Mouse (Mus musculus) forebrain, embryonic 13.5 days (tissue): ENCODE data around the gene H2al1i. TPM values are rescaled to one million over a fixed set of nuclear protein-coding genes. Genes with fewer than 3 reads are reported as not detected.
"Not testable (repeated sequence)": the region's sequence is repeated elsewhere in the genome, so short reads cannot be mapped to it uniquely, and the experiment has no call there.

Source experiments
- ATAC-seq: fragments of 200-750 bp; cut with Nextera tagmentation; 2 replicates; pipeline ENCODE4 v1.8.0; 2017
- H3K27ac ChIP-seq: fragments of 300-500 bp; sonication (generic); 2 replicates; pipeline ENCODE4 v1.5.1; 2015; ENCODE audit warnings: inconsistent platforms, mild to moderate bottlenecking, moderate library complexity
- H3K27me3 ChIP-seq: fragments of 300-500 bp; sonication (generic); 2 replicates; pipeline ENCODE4 v1.6.1; 2015; ENCODE audit warnings: mild to moderate bottlenecking, inconsistent platforms
- H3K36me3 ChIP-seq: fragments of 300-500 bp; sonication (generic); 2 replicates; pipeline ENCODE4 v1.6.1; 2015; ENCODE audit warnings: mild to moderate bottlenecking, inconsistent platforms; ENCODE audit not compliant: poor library complexity, severe bottlenecking
- H3K4me1 ChIP-seq: fragments of 300-500 bp; sonication (generic); 2 replicates; pipeline ENCODE4 v1.6.1; 2015; ENCODE audit warnings: inconsistent platforms
- H3K4me2 ChIP-seq: fragments of 300-500 bp; sonication (generic); 2 replicates; pipeline ENCODE4 v1.6.1; 2015; ENCODE audit warnings: inconsistent platforms, mild to moderate bottlenecking, moderate library complexity
- H3K4me3 ChIP-seq: fragments of 300-500 bp; sonication (generic); 2 replicates; pipeline ENCODE4 v1.5.1; 2015; ENCODE audit warnings: mild to moderate bottlenecking, inconsistent platforms
- H3K9ac ChIP-seq: fragments of 300-500 bp; sonication (generic); 2 replicates; pipeline ENCODE4 v1.6.1; 2015; ENCODE audit warnings: mild to moderate bottlenecking, inconsistent platforms
- H3K9me3 ChIP-seq: fragments of 300-500 bp; sonication (generic); replicated peaks from 2 replicates; pipeline ENCODE4 v1.6.1; 2016; ENCODE audit warnings: inconsistent platforms
- WGBS: fragments of 180-500 bp; shearing (Covaris S2); methylation state at CpG from one replicate; pipeline ENCODE4 v1.1.7; 2015; 5-methylcytosine and 5-hydroxymethylcytosine counted together
- polyA plus RNA-seq: library from polyadenylated mRNA; unstranded; fragments of >200 nt; fragmentation: Nextera tagmentation; extraction: Ambion mirVana; gene quantifications from 2 replicates; pipeline ENCODE4 v1.2.1, GENCODE M21; 2015

H2al1i gene
- not detected in 2 replicates for polyA plus RNA-seq

DNA sequence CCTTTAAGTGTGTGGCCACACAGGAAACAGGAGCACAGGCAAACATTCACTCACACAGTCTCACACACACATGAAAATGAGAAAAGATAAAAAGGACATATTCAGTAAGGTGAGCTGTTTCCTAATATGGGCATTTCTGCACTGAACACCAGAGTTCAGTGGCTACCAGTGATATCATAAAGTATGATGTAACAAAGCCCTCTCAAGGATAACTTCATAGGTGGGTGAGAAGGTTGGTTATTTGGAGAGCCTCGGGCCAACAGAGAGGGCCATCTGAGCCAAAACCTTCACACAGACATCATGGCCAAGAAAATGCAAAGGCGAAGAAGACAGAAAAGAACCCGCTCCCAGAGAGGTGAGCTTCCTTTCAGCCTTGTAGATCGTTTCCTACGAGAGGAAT is at the start of gene H2al1i:
H2al1i (plus strand) TSS at position 301 of the 400 bp plus-strand sequence.
- H3K4me2 ChIP-seq, H3K9ac ChIP-seq, ATAC-seq, H3K36me3 ChIP-seq, H3K27ac ChIP-seq, H3K4me1 ChIP-seq, H3K4me3 ChIP-seq, H3K9me3 ChIP-seq, H3K27me3 ChIP-seq: not testable (repeated sequence)
- no CpG with 5 or more reads among the region's 5 CpGs for WGBS

DNA sequence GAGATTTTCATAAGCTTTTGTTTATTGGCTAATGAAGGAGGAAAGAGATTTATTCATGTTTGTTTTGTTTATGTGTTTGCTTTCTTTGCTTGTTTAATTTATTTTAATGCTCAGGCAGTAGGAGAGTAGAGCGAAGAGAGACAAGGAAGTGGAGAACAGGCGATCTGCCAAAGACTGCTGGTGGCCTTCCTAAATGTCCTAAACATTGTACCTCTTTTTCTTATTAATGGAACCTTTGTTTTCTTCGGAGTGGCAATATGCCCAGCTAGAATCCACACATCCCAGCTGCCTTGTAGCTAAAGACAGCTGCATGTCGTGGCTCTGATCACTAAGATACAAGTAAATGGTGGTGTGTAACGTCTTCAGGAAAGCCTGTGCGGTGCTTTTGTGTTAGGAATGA is 47.4 kb upstream of the H2al1i start:
- no peak overlapping the region for H3K27ac ChIP-seq
- H3K4me3 ChIP-seq = no peak overlapping the region
- no peaks in the 10 kb centered on the region for H3K36me3 ChIP-seq
- no peak overlapping the region for H3K4me2 ChIP-seq
- 75% methylated on average over 6 of the region's 6 CpGs for WGBS
- no peaks in the 10 kb centered on the region; the same call in 1 of the 2 replicates for H3K27me3 ChIP-seq
- H3K9me3 ChIP-seq = no peaks in the 10 kb centered on the region
- H3K9ac ChIP-seq = no peak overlapping the region
- ATAC-seq = no peak
- H3K4me1 ChIP-seq = no peaks in the 10 kb centered on the region

DNA sequence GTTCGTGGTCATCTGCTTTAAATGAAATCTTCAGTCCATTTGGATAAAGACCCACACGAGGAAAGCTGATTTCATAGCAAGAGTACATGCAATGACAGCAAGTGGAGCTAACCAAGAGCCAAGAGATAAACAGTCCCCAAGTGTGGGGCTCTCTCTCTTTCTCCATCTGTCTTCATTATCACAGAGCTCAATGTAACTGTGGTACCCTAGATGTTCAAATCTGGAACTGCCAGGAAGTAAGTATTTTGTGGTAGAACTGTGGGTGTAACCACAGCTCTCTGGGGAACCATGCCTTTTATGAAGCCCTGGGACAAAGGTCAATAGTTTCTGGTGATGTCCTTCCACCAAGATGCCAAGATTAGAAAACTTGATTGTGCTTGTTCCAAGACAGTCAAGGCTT is 43.7 kb upstream of the H2al1i start:
- no peak overlapping the region for H3K27ac ChIP-seq
- no peak overlapping the region for H3K9ac ChIP-seq
- 79% methylated on average over 2 of the region's 2 CpGs for WGBS
- H3K9me3 ChIP-seq = no peaks in the 10 kb centered on the region
- H3K4me2 ChIP-seq = no peak overlapping the region
- no peaks in the 10 kb centered on the region; the same call in 1 of the 2 replicates for H3K27me3 ChIP-seq
- no peaks in the 10 kb centered on the region for H3K4me1 ChIP-seq
- H3K36me3 ChIP-seq = no peaks in the 10 kb centered on the region
- no peak overlapping the region for H3K4me3 ChIP-seq
- no peak for ATAC-seq

DNA sequence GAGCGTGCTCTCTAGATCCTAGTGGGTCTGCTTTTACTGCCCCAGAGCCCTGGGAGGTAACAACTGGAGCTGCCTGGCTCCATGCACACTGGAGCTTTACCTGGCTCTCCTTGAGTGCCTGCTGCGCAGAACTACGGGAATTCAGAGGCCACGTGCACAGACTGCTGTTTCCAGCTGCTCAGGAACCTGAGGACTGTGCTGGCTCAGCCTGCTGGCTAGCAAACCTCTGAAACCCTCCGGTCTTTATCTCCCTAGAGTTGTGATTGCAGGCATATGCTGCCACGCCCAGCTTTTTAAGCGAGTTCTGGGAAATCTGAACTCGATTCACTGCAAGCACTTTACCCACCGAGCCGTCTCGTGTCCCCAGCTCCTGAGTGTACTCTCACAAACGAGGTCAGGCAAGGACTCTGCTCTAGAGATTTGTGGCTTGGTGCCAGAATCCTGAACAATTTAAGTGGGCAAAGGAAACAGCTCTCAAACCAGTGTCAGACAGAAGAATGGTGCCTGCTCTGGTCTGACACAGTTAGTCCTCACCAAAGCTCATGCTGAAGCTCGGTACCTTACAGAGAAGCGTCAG is 36.1 kb upstream of the H2al1i start:
- Histone ChIP-seq H3K9me3 (no peaks in the 10 kb centered on the region), H3K4me1 (no peaks in the 10 kb centered on the region), H3K4me2 (no peak overlapping the region), H3K9ac (no peak overlapping the region), H3K36me3 (no peaks in the 10 kb centered on the region), H3K27ac (no peak overlapping the region), H3K4me3 (no peak overlapping the region), H3K27me3 (no peaks in the 10 kb centered on the region)
- 75% methylated on average over 14 of the region's 14 CpGs for WGBS
- ATAC-seq = no peak

DNA sequence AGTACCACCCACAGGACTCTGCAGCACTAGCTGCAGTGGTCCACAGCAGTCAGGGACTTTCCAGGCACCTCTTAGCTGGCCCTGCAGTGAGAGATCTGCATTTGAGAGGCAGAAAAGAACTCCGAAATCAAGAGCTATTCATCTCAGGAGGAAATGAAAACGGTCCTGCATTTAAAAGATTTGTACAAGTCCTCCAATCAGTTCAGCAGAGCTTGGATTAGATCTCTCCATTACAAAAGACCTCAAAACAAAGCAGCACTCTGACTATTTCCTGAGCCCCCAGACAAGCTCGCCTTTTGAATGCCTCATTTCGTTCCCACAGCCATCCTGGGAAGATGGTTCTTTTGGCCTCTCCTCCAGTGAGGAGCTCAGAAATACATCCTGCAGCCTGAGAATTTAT is 35.2 kb upstream of the H2al1i start:
- Histone ChIP-seq H3K27me3 (no peaks in the 10 kb centered on the region), H3K9me3 (no peaks in the 10 kb centered on the region), H3K27ac (no peak overlapping the region), H3K4me2 (no peak overlapping the region), H3K9ac (no peak overlapping the region), H3K4me1 (no peaks in the 10 kb centered on the region), H3K36me3 (no peaks in the 10 kb centered on the region), H3K4me3 (no peak overlapping the region)
- 38% methylated on average over 4 of the region's 4 CpGs for WGBS
- ATAC-seq = no peak

DNA sequence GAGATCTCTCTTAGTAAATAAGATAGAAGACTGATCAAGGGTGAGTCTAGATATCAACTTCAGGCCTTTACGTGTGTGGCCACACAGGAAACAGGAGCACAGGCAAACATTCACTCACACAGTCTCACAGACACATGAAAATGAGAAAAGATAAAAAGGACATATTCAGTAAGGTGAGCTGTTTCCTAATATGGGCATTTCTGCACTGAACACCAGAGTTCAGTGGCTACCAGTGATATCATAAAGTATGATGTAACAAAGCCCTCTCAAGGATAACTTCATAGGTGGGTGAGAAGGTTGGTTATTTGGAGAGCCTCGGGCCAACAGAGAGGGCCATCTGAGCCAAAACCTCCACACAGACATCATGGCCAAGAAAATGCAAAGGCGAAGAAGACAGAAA is 25.5 kb upstream of the H2al1i start, which contains the start of gene H2al1a:
H2al1a (plus strand) TSS at position 301 of the 400 bp plus-strand sequence.
- H3K9ac ChIP-seq, H3K4me2 ChIP-seq, H3K4me3 ChIP-seq, H3K27ac ChIP-seq, H3K9me3 ChIP-seq, H3K36me3 ChIP-seq, ATAC-seq, H3K27me3 ChIP-seq, H3K4me1 ChIP-seq: not testable (repeated sequence)
- no CpG with 5 or more reads among the region's 3 CpGs for WGBS

DNA sequence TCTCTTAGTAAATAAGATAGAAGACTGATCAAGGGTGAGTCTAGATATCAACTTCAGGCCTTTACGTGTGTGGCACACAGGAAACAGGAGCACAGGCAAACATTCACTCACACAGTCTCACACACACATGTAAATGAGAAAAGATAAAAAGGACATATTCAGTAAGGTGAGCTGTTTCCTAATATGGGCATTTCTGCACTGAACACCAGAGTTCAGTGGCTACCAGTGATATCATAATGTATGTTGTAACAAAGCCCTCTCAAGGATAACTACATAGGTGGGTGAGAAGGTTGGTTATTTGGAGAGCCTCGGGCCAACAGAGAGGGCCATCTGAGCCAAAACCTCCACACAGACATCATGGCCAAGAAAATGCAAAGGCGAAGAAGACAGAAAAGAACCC is 22.3 kb upstream of the H2al1i start, which contains the start of gene H2al1b:
H2al1b (plus strand) TSS at position 301 of the 400 bp plus-strand sequence.
- WGBS = 90% methylated on average over 1 of the region's 3 CpGs
- not testable (repeated sequence) for H3K4me2 ChIP-seq, ATAC-seq, H3K9me3 ChIP-seq, H3K27ac ChIP-seq, H3K4me3 ChIP-seq, H3K36me3 ChIP-seq, H3K4me1 ChIP-seq, H3K27me3 ChIP-seq, H3K9ac ChIP-seq

DNA sequence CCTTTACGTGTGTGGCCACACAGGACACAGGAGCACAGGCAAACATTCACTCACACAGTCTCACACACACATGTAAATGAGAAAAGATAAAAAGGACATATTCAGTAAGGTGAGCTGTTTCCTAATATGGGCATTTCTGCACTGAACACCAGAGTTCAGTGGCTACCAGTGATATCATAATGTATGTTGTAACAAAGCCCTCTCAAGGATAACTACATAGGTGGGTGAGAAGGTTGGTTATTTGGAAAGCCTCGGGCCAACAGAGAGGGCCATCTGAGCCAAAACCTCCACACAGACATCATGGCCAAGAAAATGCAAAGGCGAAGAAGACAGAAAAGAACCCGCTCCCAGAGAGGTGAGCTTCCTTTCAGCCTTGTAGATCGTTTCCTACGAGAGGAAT is 19.1 kb upstream of the H2al1i start, which contains the start of gene H2al1c:
H2al1c (plus strand) TSS at position 301 of the 400 bp plus-strand sequence.
- H3K27me3 ChIP-seq, H3K4me3 ChIP-seq, H3K9me3 ChIP-seq, H3K9ac ChIP-seq, H3K27ac ChIP-seq, H3K4me1 ChIP-seq, H3K36me3 ChIP-seq, ATAC-seq, H3K4me2 ChIP-seq: not testable (repeated sequence)
- 82% methylated on average over 1 of the region's 6 CpGs for WGBS

DNA sequence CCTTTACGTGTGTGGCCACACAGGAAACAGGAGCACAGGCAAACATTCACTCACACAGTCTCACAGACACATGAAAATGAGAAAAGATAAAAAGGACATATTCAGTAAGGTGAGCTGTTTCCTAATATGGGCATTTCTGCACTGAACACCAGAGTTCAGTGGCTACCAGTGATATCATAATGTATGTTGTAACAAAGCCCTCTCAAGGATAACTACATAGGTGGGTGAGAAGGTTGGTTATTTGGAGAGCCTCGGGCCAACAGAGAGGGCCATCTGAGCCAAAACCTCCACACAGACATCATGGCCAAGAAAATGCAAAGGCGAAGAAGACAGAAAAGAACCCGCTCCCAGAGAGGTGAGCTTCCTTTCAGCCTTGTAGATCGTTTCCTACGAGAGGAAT is 15.9 kb upstream of the H2al1i start, which contains the start of gene H2al1d:
H2al1d (plus strand) TSS at position 301 of the 400 bp plus-strand sequence.
- not testable (repeated sequence) for H3K9me3 ChIP-seq, H3K4me2 ChIP-seq, H3K4me3 ChIP-seq, H3K9ac ChIP-seq, H3K36me3 ChIP-seq, H3K27me3 ChIP-seq, H3K4me1 ChIP-seq, H3K27ac ChIP-seq, ATAC-seq
- WGBS = no CpG with 5 or more reads among the region's 6 CpGs

DNA sequence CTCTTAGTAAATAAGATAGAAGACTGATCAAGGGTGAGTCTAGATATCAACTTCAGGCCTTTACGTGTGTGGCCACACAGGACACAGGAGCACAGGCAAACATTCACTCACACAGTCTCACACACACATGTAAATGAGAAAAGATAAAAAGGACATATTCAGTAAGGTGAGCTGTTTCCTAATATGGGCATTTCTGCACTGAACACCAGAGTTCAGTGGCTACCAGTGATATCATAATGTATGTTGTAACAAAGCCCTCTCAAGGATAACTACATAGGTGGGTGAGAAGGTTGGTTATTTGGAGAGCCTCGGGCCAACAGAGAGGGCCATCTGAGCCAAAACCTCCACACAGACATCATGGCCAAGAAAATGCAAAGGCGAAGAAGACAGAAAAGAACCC is 12.8 kb upstream of the H2al1i start, which contains the start of gene H2al1e:
H2al1e (plus strand) TSS at position 301 of the 400 bp plus-strand sequence.
- H3K4me3 ChIP-seq, ATAC-seq, H3K27me3 ChIP-seq, H3K4me1 ChIP-seq, H3K9ac ChIP-seq, H3K27ac ChIP-seq, H3K36me3 ChIP-seq, H3K4me2 ChIP-seq, H3K9me3 ChIP-seq: not testable (repeated sequence)
- WGBS = no CpG with 5 or more reads among the region's 3 CpGs

DNA sequence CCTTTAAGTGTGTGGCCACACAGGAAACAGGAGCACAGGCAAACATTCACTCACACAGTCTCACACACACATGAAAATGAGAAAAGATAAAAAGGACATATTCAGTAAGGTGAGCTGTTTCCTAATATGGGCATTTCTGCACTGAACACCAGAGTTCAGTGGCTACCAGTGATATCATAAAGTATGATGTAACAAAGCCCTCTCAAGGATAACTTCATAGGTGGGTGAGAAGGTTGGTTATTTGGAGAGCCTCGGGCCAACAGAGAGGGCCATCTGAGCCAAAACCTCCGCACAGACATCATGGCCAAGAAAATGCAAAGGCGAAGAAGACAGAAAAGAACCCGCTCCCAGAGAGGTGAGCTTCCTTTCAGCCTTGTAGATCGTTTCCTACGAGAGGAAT is 9.6 kb upstream of the H2al1i start, which contains the start of gene H2al1f:
H2al1f (plus strand) TSS at position 301 of the 400 bp plus-strand sequence.
- not testable (repeated sequence) for H3K4me1 ChIP-seq, H3K4me3 ChIP-seq, H3K36me3 ChIP-seq, ATAC-seq, H3K9me3 ChIP-seq, H3K27me3 ChIP-seq, H3K4me2 ChIP-seq, H3K27ac ChIP-seq, H3K9ac ChIP-seq
- WGBS = no CpG with 5 or more reads among the region's 6 CpGs

DNA sequence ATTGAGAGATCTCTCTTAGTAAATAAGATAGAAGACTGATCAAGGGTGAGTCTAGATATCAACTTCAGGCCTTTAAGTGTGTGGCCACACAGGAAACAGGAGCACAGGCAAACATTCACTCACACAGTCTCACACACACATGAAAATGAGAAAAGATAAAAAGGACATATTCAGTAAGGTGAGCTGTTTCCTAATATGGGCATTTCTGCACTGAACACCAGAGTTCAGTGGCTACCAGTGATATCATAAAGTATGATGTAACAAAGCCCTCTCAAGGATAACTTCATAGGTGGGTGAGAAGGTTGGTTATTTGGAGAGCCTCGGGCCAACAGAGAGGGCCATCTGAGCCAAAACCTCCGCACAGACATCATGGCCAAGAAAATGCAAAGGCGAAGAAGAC is 6.5 kb upstream of the H2al1i start, which contains the start of gene H2al1g:
H2al1g (plus strand) TSS at position 301 of the 400 bp plus-strand sequence.
- not testable (repeated sequence) for H3K4me3 ChIP-seq, H3K4me1 ChIP-seq, H3K9ac ChIP-seq, H3K4me2 ChIP-seq, H3K27ac ChIP-seq, H3K36me3 ChIP-seq, H3K9me3 ChIP-seq, H3K27me3 ChIP-seq, ATAC-seq
- WGBS = no CpG with 5 or more reads among the region's 3 CpGs

DNA sequence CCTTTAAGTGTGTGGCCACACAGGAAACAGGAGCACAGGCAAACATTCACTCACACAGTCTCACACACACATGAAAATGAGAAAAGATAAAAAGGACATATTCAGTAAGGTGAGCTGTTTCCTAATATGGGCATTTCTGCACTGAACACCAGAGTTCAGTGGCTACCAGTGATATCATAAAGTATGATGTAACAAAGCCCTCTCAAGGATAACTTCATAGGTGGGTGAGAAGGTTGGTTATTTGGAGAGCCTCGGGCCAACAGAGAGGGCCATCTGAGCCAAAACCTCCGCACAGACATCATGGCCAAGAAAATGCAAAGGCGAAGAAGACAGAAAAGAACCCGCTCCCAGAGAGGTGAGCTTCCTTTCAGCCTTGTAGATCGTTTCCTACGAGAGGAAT is 3.3 kb upstream of the H2al1i start, which contains the start of gene H2al1h:
H2al1h (plus strand) TSS at position 301 of the 400 bp plus-strand sequence.
- H3K4me1 ChIP-seq, H3K4me3 ChIP-seq, H3K27me3 ChIP-seq, H3K4me2 ChIP-seq, H3K27ac ChIP-seq, ATAC-seq, H3K36me3 ChIP-seq, H3K9ac ChIP-seq, H3K9me3 ChIP-seq: not testable (repeated sequence)
- WGBS = no CpG with 5 or more reads among the region's 6 CpGs
